Mouse (Mus musculus) T-cell, adult 2 months (primary cell): ENCODE results near the gene Spo11.
A peak's percentile ranks its signal among the peaks of the same experiment; 100 is the strongest.

Experiments
- DNase-seq: peaks from one replicate; pipeline ENCODE4 v3.0.0; 2022; ENCODE audit warnings: low spot score

Spo11 gene

GRCm38 (mm10) chr2:173034998-173035397, 57.5 kb downstream of the Spo11 start:
- DNase-seq: no peak

- no peak for DNase-seq
These were observed 58.2 kb downstream of the Spo11 start for GRCm38 (mm10) chr2:173035653-173036052.

GRCm38 (mm10) chr2:173036055-173036454, 58.6 kb downstream of the Spo11 start:
- no peak for DNase-seq

DNA sequence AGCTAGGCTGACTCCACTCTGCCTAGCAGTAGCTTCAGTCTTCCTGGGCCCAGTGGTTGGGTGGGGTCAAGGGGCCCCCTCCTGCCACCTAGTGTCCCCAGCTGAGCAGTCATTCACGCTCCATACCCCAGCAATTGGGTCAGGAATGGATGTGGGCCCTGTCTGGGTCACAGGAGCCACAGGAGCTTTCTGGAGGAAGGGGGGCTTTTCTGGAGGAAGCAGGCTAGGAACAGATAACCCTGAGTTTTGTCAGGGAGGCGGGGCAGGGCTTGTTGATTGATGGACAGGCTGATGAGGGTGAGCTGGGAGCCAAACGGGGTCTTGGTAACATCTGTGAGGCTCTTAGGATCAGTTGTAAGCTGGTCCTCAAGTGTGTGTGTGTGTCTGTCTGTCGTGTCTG, 59.1 kb downstream of the Spo11 start:
- no peak for DNase-seq

GRCm38 (mm10) chr2:173037347-173037746, 59.8 kb downstream of the Spo11 start:
- DNase-seq: no peak

DNA sequence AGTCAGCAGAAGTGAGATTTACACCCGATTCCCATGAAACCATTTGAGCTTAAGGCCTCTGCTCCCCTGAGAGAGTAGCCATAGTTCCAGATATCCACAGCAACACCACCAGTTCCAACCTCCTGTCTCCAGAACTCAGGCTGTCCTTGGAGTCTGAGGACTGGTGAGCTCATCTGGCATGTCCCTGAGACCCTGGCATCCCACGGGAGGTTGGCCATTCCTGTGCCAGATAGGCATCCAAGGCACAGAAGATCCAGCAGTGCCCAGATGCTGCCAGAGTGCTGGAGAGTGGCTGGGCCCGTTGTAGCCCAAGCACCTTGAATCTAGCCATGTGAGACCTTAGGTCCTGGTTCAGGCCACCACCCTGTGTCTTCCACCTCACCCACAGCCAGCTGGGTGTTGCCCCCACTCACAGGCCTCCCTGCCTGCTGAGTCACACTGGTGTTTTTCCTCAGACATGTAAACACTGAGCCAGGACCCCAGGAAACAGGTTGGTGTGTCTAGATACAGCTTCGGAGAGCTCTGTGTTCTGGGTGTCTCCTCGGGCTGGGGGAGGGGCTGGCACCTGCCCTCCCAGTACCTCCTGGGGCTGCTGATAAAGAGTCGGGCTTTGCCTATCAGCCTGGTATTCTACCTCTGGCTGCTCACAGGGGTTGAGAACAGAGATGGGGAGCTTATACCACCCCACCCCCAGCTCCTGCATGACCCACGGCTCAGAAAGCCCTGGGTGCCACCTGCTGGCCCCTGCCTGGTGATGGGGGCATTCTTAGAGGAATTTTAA, 60.5 kb downstream of the Spo11 start:
- peak; percentile 62 for DNase-seq

DNA sequence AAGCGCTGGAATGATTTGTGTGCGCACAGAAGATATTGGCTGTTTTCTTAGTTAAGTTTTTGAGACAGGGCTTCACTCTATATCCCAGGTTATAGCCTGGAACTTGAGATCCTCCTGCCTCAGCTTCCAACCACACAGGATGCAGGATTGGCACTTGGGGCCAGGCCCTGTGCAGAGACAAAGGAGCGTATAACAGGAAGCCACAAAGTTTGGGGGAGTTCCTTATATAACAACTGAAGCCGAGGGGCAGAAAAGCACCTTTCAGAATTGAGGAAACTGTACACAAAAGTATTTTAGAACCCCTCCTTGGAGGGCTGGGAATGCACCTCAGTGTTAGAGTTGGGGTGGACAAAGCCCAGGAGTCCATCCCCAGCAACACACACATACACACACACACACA, 61.5 kb downstream of the Spo11 start:
- no peak for DNase-seq

DNA sequence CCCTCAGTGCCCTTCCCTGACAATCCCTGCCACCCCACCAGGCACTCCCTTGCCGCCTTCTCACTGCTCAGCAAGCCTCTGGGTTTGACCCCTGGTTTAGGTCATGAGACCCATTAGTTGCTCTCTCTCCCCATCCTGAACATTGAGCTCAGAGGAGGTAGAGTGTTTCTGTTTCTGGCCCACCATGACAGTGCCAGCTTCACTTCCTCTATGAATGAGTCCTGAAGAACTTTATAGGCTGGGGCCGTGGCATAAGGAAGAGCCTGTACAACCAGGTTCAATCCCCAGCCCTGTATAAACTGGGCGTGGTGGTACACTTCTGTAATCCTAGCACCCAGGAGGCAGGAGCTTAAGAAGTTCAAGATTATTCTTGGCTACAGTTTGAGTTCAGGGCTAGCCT, 63.3 kb downstream of the Spo11 start:
- DNase-seq: no peak

- no peak for DNase-seq
These were observed 63.7 kb downstream of the Spo11 start for GRCm38 (mm10) chr2:173041242-173041641.

GRCm38 (mm10) chr2:173041893-173042292, 64.4 kb downstream of the Spo11 start:
- DNase-seq: no peak

DNA sequence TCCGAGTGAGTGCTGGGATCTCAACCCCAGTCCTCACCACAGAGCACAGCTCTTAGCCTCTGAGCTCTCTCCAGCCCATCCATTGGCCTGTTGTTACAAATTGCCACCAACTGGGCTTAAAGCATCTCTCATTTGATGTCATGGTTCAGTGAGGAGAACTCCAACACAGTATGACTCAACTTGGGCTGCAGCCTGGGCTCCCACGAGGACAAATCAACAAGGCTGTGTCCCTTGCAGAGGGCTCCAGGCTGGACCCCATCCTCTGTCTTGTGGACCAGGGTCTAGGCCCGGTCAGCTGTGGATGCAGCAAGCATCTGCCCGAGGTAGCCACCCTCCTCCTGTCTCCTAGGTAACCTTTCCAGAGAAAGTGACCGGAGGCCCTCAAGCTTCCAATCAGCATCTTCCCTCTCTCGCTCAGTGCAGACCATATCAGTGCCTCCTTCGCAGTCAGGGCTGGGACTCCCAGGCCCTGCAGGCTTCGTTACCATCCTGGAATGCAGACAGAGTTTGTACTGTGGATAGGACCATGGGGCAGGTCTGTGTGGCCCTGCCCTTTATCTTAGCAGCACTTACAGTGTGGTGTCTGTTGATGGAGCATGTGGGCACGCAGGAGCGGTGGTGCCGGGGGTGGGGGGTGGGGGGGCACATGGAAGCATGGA, 65.1 kb downstream of the Spo11 start:
- no peak for DNase-seq
